Mouse (Mus musculus) lung, embryonic 16.5 days (tissue): ENCODE results near the gene Olfm2. TPM values are rescaled to one million over a fixed set of nuclear protein-coding genes. Genes with fewer than 3 reads are reported as not detected.

Source experiments
- ATAC-seq: fragments of 200-750 bp; cut with Nextera tagmentation; 2 replicates; pipeline ENCODE4 v1.8.0; 2017; ENCODE audit warnings: low read depth, mild to moderate bottlenecking, moderate library complexity
- H3K27ac ChIP-seq: fragments of 300-500 bp; sonication (generic); 2 replicates; pipeline ENCODE4 v1.5.1; 2014; ENCODE audit warnings: mild to moderate bottlenecking, control low read depth, low read length
- H3K27me3 ChIP-seq: fragments of 300-500 bp; sonication (generic); 2 replicates; pipeline ENCODE4 v1.6.1; 2014; ENCODE audit warnings: low read depth, low read length, mixed read lengths; ENCODE audit not compliant: control insufficient read depth, insufficient read depth
- H3K36me3 ChIP-seq: fragments of 300-500 bp; sonication (generic); 2 replicates; pipeline ENCODE4 v1.6.1; 2014; ENCODE audit warnings: low read length; ENCODE audit not compliant: control insufficient read depth, insufficient read depth
- H3K4me1 ChIP-seq: fragments of 300-500 bp; sonication (generic); replicated peaks from 2 replicates; pipeline ENCODE4 v1.6.1; 2014; ENCODE audit warnings: low read length, mixed read lengths; ENCODE audit not compliant: control insufficient read depth, insufficient read depth
- H3K4me2 ChIP-seq: fragments of 300-500 bp; sonication (generic); 2 replicates; pipeline ENCODE4 v1.6.1; 2014; ENCODE audit warnings: low read depth, low read length, control low read depth
- H3K4me3 ChIP-seq: fragments of 300-500 bp; sonication (generic); 2 replicates; pipeline ENCODE4 v1.5.1; 2014; ENCODE audit warnings: mild to moderate bottlenecking, low read length, control low read depth
- H3K9ac ChIP-seq: fragments of 300-500 bp; sonication (generic); 2 replicates; pipeline ENCODE4 v1.6.1; 2014; ENCODE audit warnings: low read length, control low read depth
- H3K9me3 ChIP-seq: fragments of 300-500 bp; sonication (generic); 2 replicates; pipeline ENCODE4 v1.6.1; 2016; ENCODE audit warnings: low read length; ENCODE audit not compliant: control insufficient read depth
- WGBS: fragments of 180-500 bp; shearing (Covaris S2); extraction: QIAGEN DNeasy Blood & Tissue Kit; methylation state at CpG from one replicate; pipeline ENCODE4 v1.1.7; 2014; 5-methylcytosine and 5-hydroxymethylcytosine counted together
- polyA plus RNA-seq: library from polyadenylated mRNA; unstranded; fragments of >200 nt; fragmentation: Nextera tagmentation; extraction: Ambion mirVana; gene quantifications from 2 replicates; pipeline ENCODE4 v1.2.1, GENCODE M21; 2015

Gene Olfm2
- polyA plus RNA-seq = 2.9 and 3.7 TPM in 2 replicates

GRCm38 (mm10) chr9:20746017-20746660 is at the start of gene Olfm2:
Olfm2 (minus strand) TSS chr9:20746349.
- Histone ChIP-seq H3K4me3 (peak within 1 kb of the TSS; percentile 39), H3K27ac (no peak within 1 kb of the TSS), H3K4me1 (no peaks in the 10 kb centered on the region), H3K4me2 (peak within 1 kb of the TSS; percentile 66), H3K27me3 (peaks cover 45% of the 10 kb centered on the region), H3K36me3 (no peaks in the 10 kb centered on the region), H3K9ac (peak within 1 kb of the TSS; percentile 43), H3K9me3 (0 out of 2 replicates have a peak, but pooled peaks cover 3% of the 10 kb centered on the region)
- 1% methylated on average over 31 of the region's 50 CpGs for WGBS
- ATAC-seq = peak; percentile 35; the same call in 1 of the 2 replicates

DNA sequence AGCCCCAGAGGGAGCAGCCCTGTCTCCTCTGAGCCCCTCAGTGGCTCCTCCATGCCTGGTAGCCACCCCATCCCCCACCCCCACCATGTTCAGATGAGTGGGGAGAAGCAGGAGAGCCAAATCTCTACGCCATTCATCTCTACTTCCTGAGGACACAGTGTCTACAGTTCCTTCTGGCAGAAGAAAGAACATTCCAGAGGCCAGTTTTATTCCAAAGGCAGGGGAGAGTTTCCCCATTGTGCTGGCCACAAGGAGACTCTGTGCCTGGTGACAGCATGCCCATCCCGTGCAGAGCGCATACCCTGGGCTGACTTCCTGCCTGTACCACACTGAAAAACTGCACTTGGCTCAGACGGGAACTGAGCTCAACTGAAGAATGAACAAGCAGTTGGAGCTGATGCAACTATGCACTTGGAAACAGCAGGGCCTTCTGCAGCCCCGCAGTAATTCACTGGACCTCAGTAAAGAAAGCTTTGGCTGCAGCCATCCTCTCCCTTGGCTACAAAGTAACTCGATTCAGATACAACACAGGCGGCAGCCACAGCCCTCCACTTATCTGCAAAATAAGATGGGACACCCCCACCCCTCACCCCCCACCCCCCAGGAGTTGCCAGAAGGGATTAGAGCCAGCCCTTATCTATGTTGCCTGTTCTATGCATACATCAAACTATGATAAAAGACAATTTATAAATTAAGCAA is 48.1 kb upstream of the Olfm2 start:
- no peak overlapping the region for H3K4me3 ChIP-seq
- H3K9me3 ChIP-seq = no peaks in the 10 kb centered on the region
- no peak overlapping the region for H3K9ac ChIP-seq
- H3K4me2 ChIP-seq = no peak overlapping the region
- H3K4me1 ChIP-seq = 0 out of 2 replicates have a peak, but pooled peaks cover 3% of the 10 kb centered on the region
- WGBS = 15% methylated on average over 7 of the region's 7 CpGs
- no peaks in the 10 kb centered on the region for H3K27me3 ChIP-seq
- H3K36me3 ChIP-seq = no peaks in the 10 kb centered on the region
- ATAC-seq = peak; percentile 86
- H3K27ac ChIP-seq = peak overlapping the region; percentile 54

- 60% methylated on average over 3 of the region's 3 CpGs for WGBS
- no peak overlapping the region for H3K27ac ChIP-seq
- H3K36me3 ChIP-seq = no peaks in the 10 kb centered on the region
- 0 out of 2 replicates have a peak, but pooled peaks cover 3% of the 10 kb centered on the region for H3K4me1 ChIP-seq
- no peak overlapping the region for H3K4me3 ChIP-seq
- H3K4me2 ChIP-seq = no peak overlapping the region
- H3K9ac ChIP-seq = no peak overlapping the region
- no peaks in the 10 kb centered on the region for H3K9me3 ChIP-seq
- no peak for ATAC-seq
- no peaks in the 10 kb centered on the region for H3K27me3 ChIP-seq
These were observed 44.2 kb upstream of the Olfm2 start for GRCm38 (mm10) chr9:20790345-20790744.

- Histone ChIP-seq H3K4me1 (0 out of 2 replicates have a peak, but pooled peaks cover 3% of the 10 kb centered on the region), H3K9ac (no peak overlapping the region), H3K9me3 (no peaks in the 10 kb centered on the region), H3K27me3 (no peaks in the 10 kb centered on the region), H3K36me3 (no peaks in the 10 kb centered on the region), H3K4me2 (no peak overlapping the region), H3K4me3 (no peak overlapping the region), H3K27ac (no peak overlapping the region)
- WGBS = 80% methylated on average over 3 of the region's 4 CpGs
- no peak for ATAC-seq
These were observed 43.5 kb upstream of the Olfm2 start for GRCm38 (mm10) chr9:20789651-20790050.

DNA sequence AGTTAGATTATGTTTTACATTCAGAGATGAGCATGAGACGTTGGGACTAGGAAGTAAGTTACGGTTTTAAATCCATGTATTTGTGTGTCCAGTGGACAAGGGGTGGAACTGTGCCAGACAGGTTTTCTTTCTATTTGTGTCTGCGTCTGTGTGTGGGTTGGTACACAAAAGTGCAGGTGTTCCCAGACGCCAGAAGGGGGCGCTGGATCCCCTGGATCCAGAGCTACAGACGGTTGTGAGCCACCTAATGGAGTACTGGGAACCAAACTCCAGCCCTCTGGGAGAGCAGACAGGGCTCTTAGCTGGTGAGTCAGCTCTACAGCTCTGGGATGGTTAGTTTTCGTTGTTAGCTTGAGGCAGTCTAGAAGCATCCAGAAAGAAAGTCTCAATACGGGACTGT is 41.8 kb upstream of the Olfm2 start:
- ATAC-seq = no peak
- Histone ChIP-seq H3K9ac (no peak overlapping the region), H3K9me3 (no peaks in the 10 kb centered on the region), H3K27me3 (no peaks in the 10 kb centered on the region), H3K4me3 (no peak overlapping the region), H3K4me2 (no peak overlapping the region), H3K27ac (no peak overlapping the region), H3K4me1 (no peaks in the 10 kb centered on the region), H3K36me3 (no peaks in the 10 kb centered on the region)
- 69% methylated on average over 8 of the region's 8 CpGs for WGBS

DNA sequence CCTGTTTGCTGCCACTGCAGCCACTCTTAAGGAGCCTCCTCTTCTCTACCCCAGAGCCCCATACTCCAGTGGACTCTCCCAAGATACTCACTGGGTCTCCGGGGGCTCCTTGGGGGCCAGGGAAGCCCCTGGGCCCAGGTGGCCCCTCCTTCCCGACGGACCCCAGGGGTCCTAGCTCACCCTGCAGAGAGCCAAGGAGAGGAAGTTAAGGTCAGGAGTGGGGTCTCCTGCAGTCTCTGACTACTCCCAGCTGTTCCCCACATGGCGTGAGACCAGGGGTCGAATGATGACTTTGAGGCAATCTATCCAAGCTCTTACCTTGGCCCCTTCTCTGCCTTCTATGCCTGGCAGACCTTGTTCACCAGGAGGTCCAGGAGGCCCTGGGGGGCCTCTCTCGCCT is 38.9 kb upstream of the Olfm2 start:
- H3K27ac ChIP-seq = no peak overlapping the region
- H3K4me2 ChIP-seq = no peak overlapping the region
- 48% methylated on average over 6 of the region's 6 CpGs for WGBS
- H3K9me3 ChIP-seq = no peaks in the 10 kb centered on the region
- no peak overlapping the region for H3K4me3 ChIP-seq
- H3K27me3 ChIP-seq = no peaks in the 10 kb centered on the region
- H3K36me3 ChIP-seq = no peaks in the 10 kb centered on the region
- H3K4me1 ChIP-seq = no peaks in the 10 kb centered on the region
- H3K9ac ChIP-seq = no peak overlapping the region
- no peak for ATAC-seq

DNA sequence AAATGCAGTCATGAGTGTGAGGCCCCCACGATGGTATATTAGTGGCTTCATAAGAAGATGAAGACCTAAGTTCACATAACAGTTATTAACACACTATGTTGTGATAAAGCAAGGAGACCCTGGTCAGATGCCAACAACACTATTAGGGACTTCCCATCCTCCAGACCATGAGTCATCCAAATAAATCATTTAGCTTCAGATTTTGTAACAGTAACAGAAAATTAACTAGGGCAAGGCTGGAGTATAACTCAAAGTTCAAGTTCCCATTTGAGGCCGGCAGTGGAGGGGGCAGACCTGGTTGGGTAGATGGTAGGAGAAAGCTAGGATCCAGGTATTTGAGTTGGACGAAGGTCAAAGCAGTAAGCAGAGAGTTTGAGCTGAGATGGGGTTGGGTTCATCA is 35.1 kb upstream of the Olfm2 start:
- Histone ChIP-seq H3K27ac (no peak overlapping the region), H3K9me3 (no peaks in the 10 kb centered on the region), H3K4me1 (no peaks in the 10 kb centered on the region), H3K9ac (no peak overlapping the region), H3K27me3 (no peaks in the 10 kb centered on the region), H3K4me2 (no peak overlapping the region), H3K4me3 (no peak overlapping the region), H3K36me3 (no peaks in the 10 kb centered on the region)
- WGBS = 66% methylated on average over 3 of the region's 3 CpGs
- ATAC-seq = no peak

GRCm38 (mm10) chr9:20765274-20765673 is 19.1 kb upstream of the Olfm2 start:
- WGBS = 73% methylated on average over 2 of the region's 2 CpGs
- Histone ChIP-seq H3K9me3 (no peaks in the 10 kb centered on the region), H3K36me3 (no peaks in the 10 kb centered on the region), H3K4me1 (no peaks in the 10 kb centered on the region), H3K27me3 (no peaks in the 10 kb centered on the region), H3K27ac (no peak overlapping the region), H3K4me3 (no peak overlapping the region), H3K9ac (no peak overlapping the region), H3K4me2 (no peak overlapping the region)
- no peak for ATAC-seq

- WGBS = 71% methylated on average over 1 of the region's 1 CpGs
- Histone ChIP-seq H3K36me3 (no peaks in the 10 kb centered on the region), H3K27me3 (no peaks in the 10 kb centered on the region), H3K4me1 (no peaks in the 10 kb centered on the region), H3K9ac (no peak overlapping the region), H3K4me2 (no peak overlapping the region), H3K9me3 (no peaks in the 10 kb centered on the region; the same call in 1 of the 2 replicates), H3K27ac (no peak overlapping the region), H3K4me3 (no peak overlapping the region)
- no peak for ATAC-seq
These were observed 16.9 kb upstream of the Olfm2 start for GRCm38 (mm10) chr9:20763099-20763498.
